Mouse (Mus musculus) intestine, embryonic 14.5 days (tissue): ENCODE data around the gene Dnah7c. TPM values are rescaled to one million over a fixed set of nuclear protein-coding genes. Genes with fewer than 3 reads are reported as not detected.
"Not testable (repeated sequence)": the region's sequence is repeated elsewhere in the genome, so short reads cannot be mapped to it uniquely, and the experiment has no call there.

ENCODE experiments used
- ATAC-seq: fragments of 200-750 bp; cut with Nextera tagmentation; replicated peaks from 2 replicates; pipeline ENCODE4 v1.8.0; 2017; ENCODE audit warnings: low read depth, moderate number of reproducible peaks, moderate TSS enrichment, moderate library complexity; ENCODE audit not compliant: low FRiP score, low TSS enrichment
- DNase-seq: peaks from one replicate; pipeline ENCODE4 v3.0.0-alpha.2; 2018; ENCODE audit warnings: low spot score
- H3K27ac ChIP-seq: fragments of 300-500 bp; sonication (generic); 2 replicates; pipeline ENCODE4 v1.5.1; 2014; ENCODE audit warnings: low read depth, mild to moderate bottlenecking, control low read depth
- H3K27me3 ChIP-seq: fragments of 300-500 bp; sonication (generic); replicated peaks from 2 replicates; pipeline ENCODE4 v1.6.1; 2014; ENCODE audit warnings: low read length, control low read depth; ENCODE audit not compliant: control insufficient read depth, insufficient read depth
- H3K36me3 ChIP-seq: fragments of 300-500 bp; sonication (generic); 2 replicates; pipeline ENCODE4 v1.6.1; 2014; ENCODE audit warnings: low read length, control low read depth; ENCODE audit not compliant: control insufficient read depth, insufficient read depth
- H3K4me1 ChIP-seq: fragments of 300-500 bp; sonication (generic); replicated peaks from 2 replicates; pipeline ENCODE4 v1.6.1; 2014; ENCODE audit warnings: low read length, control low read depth, mixed read lengths; ENCODE audit not compliant: control insufficient read depth, insufficient read depth
- H3K4me2 ChIP-seq: fragments of 300-500 bp; sonication (generic); 2 replicates; pipeline ENCODE4 v1.6.1; 2014; ENCODE audit warnings: low read length
- H3K4me3 ChIP-seq: fragments of 300-500 bp; sonication (generic); 2 replicates; pipeline ENCODE4 v1.5.1; 2014; ENCODE audit warnings: low read depth, low read length, control low read depth, mixed read lengths
- H3K9ac ChIP-seq: fragments of 300-500 bp; sonication (generic); 2 replicates; pipeline ENCODE4 v1.6.1; 2014; ENCODE audit warnings: mild to moderate bottlenecking, low read length
- H3K9me3 ChIP-seq: fragments of 300-500 bp; sonication (generic); 2 replicates; pipeline ENCODE4 v1.6.1; 2016; ENCODE audit warnings: low read length, control low read depth; ENCODE audit not compliant: control insufficient read depth
- WGBS: fragments of 180-500 bp; shearing (Covaris S2); extraction: QIAGEN DNeasy Blood & Tissue Kit; methylation state at CpG from one replicate; pipeline ENCODE4 v1.1.7; 2014; 5-methylcytosine and 5-hydroxymethylcytosine counted together
- polyA plus RNA-seq: library from polyadenylated mRNA; unstranded; fragments of >200 nt; fragmentation: Nextera tagmentation; extraction: Ambion mirVana; gene quantifications from 2 replicates; pipeline ENCODE4 v1.2.1, GENCODE M21; 2014

Gene Dnah7c
- polyA plus RNA-seq, 1 experiment from 2014 or later: 0.26 TPM

GRCm38 (mm10) chr1:46649821-46650220, 224.4 kb downstream of the Dnah7c start:
- WGBS: 88% methylated on average over 4 of the region's 4 CpGs
- not testable (repeated sequence) for H3K4me3 ChIP-seq, H3K27ac ChIP-seq, DNase-seq, H3K9ac ChIP-seq, H3K4me2 ChIP-seq, ATAC-seq, H3K27me3 ChIP-seq, H3K9me3 ChIP-seq, H3K36me3 ChIP-seq, H3K4me1 ChIP-seq

GRCm38 (mm10) chr1:46652721-46653120, 227.3 kb downstream of the Dnah7c start:
- H3K27me3 ChIP-seq, H3K9ac ChIP-seq, H3K27ac ChIP-seq, H3K9me3 ChIP-seq, H3K4me1 ChIP-seq, ATAC-seq, DNase-seq, H3K4me2 ChIP-seq, H3K36me3 ChIP-seq, H3K4me3 ChIP-seq: not testable (repeated sequence)
- 71% methylated on average over 2 of the region's 2 CpGs for WGBS

- not testable (repeated sequence) for ATAC-seq, H3K9ac ChIP-seq, H3K4me3 ChIP-seq, H3K36me3 ChIP-seq, DNase-seq, H3K27me3 ChIP-seq, H3K4me1 ChIP-seq, H3K4me2 ChIP-seq, H3K9me3 ChIP-seq, H3K27ac ChIP-seq
- 51% methylated on average over 1 of the region's 1 CpGs for WGBS
These were observed 299.4 kb downstream of the Dnah7c start for GRCm38 (mm10) chr1:46724810-46725209.

GRCm38 (mm10) chr1:46725266-46725665, 299.9 kb downstream of the Dnah7c start:
- H3K4me2 ChIP-seq: no peak overlapping the region
- no peak overlapping the region for H3K4me3 ChIP-seq
- no peaks in the 10 kb centered on the region for H3K4me1 ChIP-seq
- H3K36me3 ChIP-seq: no peaks in the 10 kb centered on the region
- DNase-seq (no peak), ATAC-seq (no peak)
- H3K9ac ChIP-seq: no peak overlapping the region
- H3K27ac ChIP-seq: no peak overlapping the region
- 68% methylated on average over 1 of the region's 1 CpGs for WGBS
- H3K9me3 ChIP-seq: no peaks in the 10 kb centered on the region
- H3K27me3 ChIP-seq: no peaks in the 10 kb centered on the region

- H3K36me3 ChIP-seq, H3K9me3 ChIP-seq, H3K9ac ChIP-seq, H3K4me2 ChIP-seq, H3K4me1 ChIP-seq, H3K4me3 ChIP-seq, DNase-seq, H3K27me3 ChIP-seq, ATAC-seq, H3K27ac ChIP-seq: not testable (repeated sequence)
- 86% methylated on average over 2 of the region's 2 CpGs for WGBS
These were observed 300.3 kb downstream of the Dnah7c start for GRCm38 (mm10) chr1:46725719-46726118.

GRCm38 (mm10) chr1:46729731-46730130, 304.3 kb downstream of the Dnah7c start:
- not testable (repeated sequence) for ATAC-seq, H3K4me1 ChIP-seq, H3K9me3 ChIP-seq, H3K4me3 ChIP-seq, DNase-seq, H3K4me2 ChIP-seq, H3K9ac ChIP-seq, H3K27me3 ChIP-seq, H3K27ac ChIP-seq, H3K36me3 ChIP-seq
- WGBS: 88% methylated on average over 3 of the region's 3 CpGs

- not testable (repeated sequence) for ATAC-seq, H3K9ac ChIP-seq, H3K27ac ChIP-seq, H3K4me1 ChIP-seq, H3K4me2 ChIP-seq, H3K9me3 ChIP-seq, H3K36me3 ChIP-seq, DNase-seq, H3K4me3 ChIP-seq, H3K27me3 ChIP-seq
- 76% methylated on average over 2 of the region's 2 CpGs for WGBS
These were observed 308.2 kb downstream of the Dnah7c start for GRCm38 (mm10) chr1:46733405-46734106.

- not testable (repeated sequence) for H3K9ac ChIP-seq, H3K27ac ChIP-seq, DNase-seq, H3K4me2 ChIP-seq, H3K4me1 ChIP-seq, H3K27me3 ChIP-seq, H3K9me3 ChIP-seq, ATAC-seq, H3K36me3 ChIP-seq, H3K4me3 ChIP-seq
- 87% methylated on average over 2 of the region's 2 CpGs for WGBS
These were observed 309.1 kb downstream of the Dnah7c start for GRCm38 (mm10) chr1:46734455-46734854.

GRCm38 (mm10) chr1:46764600-46764999, 339.2 kb downstream of the Dnah7c start:
- H3K9ac ChIP-seq, DNase-seq: not testable (repeated sequence)

More at GRCm38 (mm10) chr1:46764600-46764999, 339.2 kb downstream of the Dnah7c start:
- not testable (repeated sequence) for H3K4me3 ChIP-seq, H3K36me3 ChIP-seq, ATAC-seq, H3K9me3 ChIP-seq, H3K27me3 ChIP-seq, H3K4me1 ChIP-seq, H3K27ac ChIP-seq, H3K4me2 ChIP-seq
- 37% methylated on average over 3 of the region's 3 CpGs for WGBS
